In genomic region chr12:99079873-99080272, GRCm38 (mm10) we compare ENCODE assay signal across 13 mouse cellular contexts.
DNase-seq lines count a peak whose midpoint lies in the region.
"Had no signal": no experiment of that assay in that cellular context is flagged by ENCODE, and none has a peak within 500 bp of the region (broad histone marks: within the 10 kb centered on the region; RNA-seq: fewer than 3 reads in every experiment).

No protein-coding gene starts in this region.

- DNase-seq in adrenal gland, adult 2 months: peak; percentile 47
- DNase-seq in adrenal gland, postnatal 4 days (ENCODE audit: low spot score in 2 of 2): no peak
- DNase-seq in lung, postnatal 10 days: peak; percentile 17
- no peak for DNase-seq in lung, postnatal 4 days
- peak; percentile 38 for DNase-seq in lung, postnatal 36 days
- DNase-seq in spleen, postnatal 4 days (ENCODE audit: low spot score in 2 of 2): no peak
- no peak for DNase-seq in heart, postnatal 36 days
- DNase-seq: cerebellum, adult 11-12 months; cerebellum, postnatal 10 days; gastrocnemius, postnatal 10 days; heart, adult 11 months; kidney, adult 8-10 months; right cerebral cortex, postnatal 14 days had no signal

- intact Hi-C loops in heart, postnatal 36 days (cut with DNase I): loop anchor here (5.0 kb wide), 1 partner anchor 882 kb away; the partner anchor contains the start of gene Kcnk13

Comparison
In these comparisons a context has a peak if more than half of its experiments do, and no peak if none do; other contexts are left out.
1. DNase-seq: peak in adrenal gland, adult 2 months (single experiment), lung, postnatal 10 days (single experiment) and lung, postnatal 36 days (single experiment); none in adrenal gland, postnatal 4 days (0 of 2), lung, postnatal 4 days (0 of 2), spleen, postnatal 4 days (0 of 2) and heart, postnatal 36 days (0 of 2).